Mouse (Mus musculus) liver, embryonic 14.5 days (tissue): Measurements from ENCODE around the gene Ybx2. TPM values are rescaled to one million over a fixed set of nuclear protein-coding genes. Genes with fewer than 3 reads are reported as not detected.

Source experiments
- ATAC-seq: fragments of 200-750 bp; cut with Nextera tagmentation; 2 replicates; pipeline ENCODE4 v1.8.0; 2017; ENCODE audit warnings: moderate number of reproducible peaks, mild to moderate bottlenecking, moderate library complexity; ENCODE audit not compliant: insufficient read depth
- DNase-seq, 3 experiments: peaks; one replicate each; pipeline ENCODE4 v3.0.0-alpha.2; 2012 to 2013; ENCODE audit warnings: low read depth in 3 of 3, low spot score in 3 of 3
- H3K27ac ChIP-seq: fragments of 300-500 bp; sonication (generic); 2 replicates; pipeline ENCODE4 v1.5.1; 2014; ENCODE audit warnings: moderate library complexity, mild to moderate bottlenecking, control low read depth, inconsistent platforms
- H3K27me3 ChIP-seq: fragments of 300-500 bp; sonication (generic); 2 replicates; pipeline ENCODE4 v1.6.1; 2014; ENCODE audit warnings: mild to moderate bottlenecking, low read length, moderate library complexity; ENCODE audit not compliant: control insufficient read depth, insufficient read depth
- H3K36me3 ChIP-seq: fragments of 300-500 bp; sonication (generic); replicated peaks from 2 replicates; pipeline ENCODE4 v1.6.1; 2014; ENCODE audit warnings: low read depth; ENCODE audit not compliant: control insufficient read depth, insufficient read depth
- H3K4me1 ChIP-seq, 2 experiments: fragments of 200-500 bp in 1 of 2; fragments of 300-500 bp in 1 of 2; sonication (generic) in 1 of 2; replicated peaks; 2 replicates each; pipeline ENCODE4 v1.6.1; 2012 to 2014; ENCODE audit warnings: antibody characterized with exemption in 1 of 2, inconsistent platforms in 1 of 2, low read length in 1 of 2; ENCODE audit not compliant: control insufficient read depth in 2 of 2, insufficient read depth in 2 of 2
- H3K4me2 ChIP-seq: fragments of 300-500 bp; sonication (generic); 2 replicates; pipeline ENCODE4 v1.6.1; 2014; ENCODE audit warnings: low read depth, mild to moderate bottlenecking, control low read depth, moderate library complexity
- H3K4me3 ChIP-seq, 2 experiments: fragments of 200-500 bp in 1 of 2; fragments of 300-500 bp in 1 of 2; sonication (generic) in 1 of 2; 2 replicates each; pipeline ENCODE4 v1.5.1; 2012 to 2014; ENCODE audit warnings: low read depth in 2 of 2, low read length in 2 of 2, mild to moderate bottlenecking in 2 of 2, control low read depth in 1 of 2, inconsistent platforms in 1 of 2, moderate library complexity in 1 of 2; ENCODE audit not compliant: insufficient read depth in 1 of 2
- H3K9ac ChIP-seq: fragments of 300-500 bp; sonication (generic); replicated peaks from 2 replicates; pipeline ENCODE4 v1.6.1; 2014; ENCODE audit warnings: mild to moderate bottlenecking, control low read depth, moderate library complexity
- H3K9me3 ChIP-seq: fragments of 300-500 bp; sonication (generic); 2 replicates; pipeline ENCODE4 v1.6.1; 2016; ENCODE audit warnings: low read length, mixed read lengths; ENCODE audit not compliant: control insufficient read depth
- CTCF ChIP-seq: IDR thresholded peaks from 2 replicates; pipeline ENCODE4 v1.5.1; 2016; ENCODE audit warnings: antibody characterized with exemption, low read depth, control low read depth
- EP300 ChIP-seq: IDR thresholded peaks from 2 replicates; pipeline ENCODE4 v1.6.1; 2016; ENCODE audit warnings: antibody characterized with exemption, low read depth
- WGBS: fragments of 180-500 bp; shearing (Covaris S2); extraction: QIAGEN DNeasy Blood & Tissue Kit; methylation state at CpG from one replicate; pipeline ENCODE4 v1.1.7; 2014; ENCODE audit not compliant: insufficient replicate concordance; 5-methylcytosine and 5-hydroxymethylcytosine counted together
- polyA plus RNA-seq, 2 experiments: library from polyadenylated mRNA; depleted of rRNA in 1 of 2; stranded (reverse) in 1 of 2; unstranded in 1 of 2; fragments of >200 nt; fragmentation: Nextera tagmentation in 1 of 2; extraction: Ambion mirVana in 1 of 2; gene quantifications; 2 replicates each; pipeline versions ENCODE4 v1.2.1 to v1.2.3; 2012 to 2014

Ybx2 gene
- polyA plus RNA-seq, 2 experiments: 0.23 to 0.58 TPM

DNA sequence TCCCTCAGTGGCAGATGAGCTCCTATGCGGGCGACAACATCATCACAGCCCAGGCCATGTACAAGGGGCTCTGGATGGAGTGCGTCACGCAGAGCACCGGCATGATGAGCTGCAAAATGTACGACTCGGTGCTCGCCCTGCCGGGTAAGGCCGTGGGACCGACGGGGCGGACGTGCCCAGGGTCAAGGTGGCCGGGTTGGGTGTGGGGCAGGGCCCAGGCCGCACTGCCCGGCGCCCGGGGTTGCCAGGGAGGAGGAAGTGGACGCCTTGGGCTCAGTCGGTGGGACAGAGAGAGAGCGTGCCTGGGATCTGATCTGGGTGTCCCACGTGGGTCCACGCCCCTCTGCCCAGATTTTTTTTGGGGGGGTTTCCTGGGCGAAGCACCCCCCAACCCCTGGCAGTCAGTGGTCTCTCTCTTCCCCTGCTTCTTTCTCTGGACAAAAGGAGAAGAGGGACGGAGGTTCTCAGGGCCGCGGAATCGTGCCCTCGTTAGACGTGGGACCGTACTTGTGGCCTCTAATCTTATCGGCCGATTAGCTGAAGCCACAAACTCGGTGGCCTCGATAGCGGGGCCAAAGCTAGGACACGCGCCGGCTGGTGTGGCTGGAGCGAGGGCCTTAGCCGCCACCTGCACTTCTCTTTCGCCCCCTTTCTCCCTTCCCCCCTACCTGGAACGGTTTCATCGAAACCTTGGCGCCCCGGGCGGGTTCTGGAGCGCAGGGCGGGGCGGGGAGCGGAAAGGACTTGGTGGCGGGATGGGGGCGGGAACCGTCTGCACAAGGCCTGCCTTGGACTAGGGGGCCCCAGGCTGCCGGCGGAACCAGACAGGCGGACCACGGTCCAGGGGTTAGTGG, 30.6 kb downstream of the Ybx2 start:
- TF ChIP-seq EP300 (no peak), CTCF (no peak)
- Histone ChIP-seq H3K27ac (no peak overlapping the region), H3K36me3 (no peaks in the 10 kb centered on the region; the same call in 1 of the 2 replicates), H3K9me3 (no peaks in the 10 kb centered on the region), H3K9ac (no peak overlapping the region), H3K27me3 (peaks cover 54% of the 10 kb centered on the region), H3K4me3 (peak overlapping the region; percentile 23 to 35), H3K4me1 (peaks cover 6 to 8% of the 10 kb centered on the region in 2 experiments; a peak in 2 of 4 replicates), H3K4me2 (peak overlapping the region; percentile 56)
- DNase-seq (no peak), ATAC-seq (peak; percentile 43; the same call in 1 of the 2 replicates)
- WGBS: 1% methylated on average over 57 of the region's 59 CpGs

DNA sequence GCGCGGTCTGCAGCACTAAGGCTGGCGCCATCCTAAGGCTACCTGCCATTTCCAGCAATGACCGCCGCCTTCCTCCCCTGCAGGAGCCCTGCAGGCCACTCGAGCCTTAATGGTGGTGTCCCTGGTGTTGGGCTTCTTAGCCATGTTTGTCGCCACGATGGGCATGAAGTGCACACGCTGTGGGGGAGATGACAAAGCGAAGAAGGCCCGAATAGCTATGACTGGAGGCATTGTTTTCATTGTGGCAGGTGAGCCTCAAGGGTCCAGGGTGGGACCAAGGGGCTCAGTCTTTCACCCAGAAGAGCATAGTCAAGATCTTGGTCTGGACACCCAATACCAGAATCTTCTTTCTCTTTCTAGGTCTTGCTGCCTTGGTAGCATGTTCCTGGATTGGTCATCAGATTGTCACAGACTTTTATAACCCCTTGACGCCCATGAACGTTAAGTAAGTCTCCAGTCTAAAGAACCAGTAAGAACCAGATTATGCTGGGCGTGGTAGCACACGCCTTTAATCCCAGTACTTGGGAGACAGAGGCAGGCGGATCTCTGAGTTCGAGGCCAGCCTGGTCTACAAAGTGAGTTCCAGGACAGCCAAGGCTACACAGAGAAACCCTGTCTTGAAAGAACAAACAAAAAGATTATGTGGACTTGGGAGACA, 31.4 kb downstream of the Ybx2 start:
- H3K27ac ChIP-seq: no peak overlapping the region
- H3K36me3 ChIP-seq: no peaks in the 10 kb centered on the region; the same call in 1 of the 2 replicates
- no peak overlapping the region for H3K9ac ChIP-seq
- ATAC-seq (no peak), DNase-seq (no peak)
- H3K27me3 ChIP-seq: peaks cover 51% of the 10 kb centered on the region
- peak overlapping the region; percentile 56 for H3K4me2 ChIP-seq
- H3K4me1 ChIP-seq: peaks cover 6 to 8% of the 10 kb centered on the region in 2 experiments; a peak in 2 of 4 replicates
- no peaks in the 10 kb centered on the region for H3K9me3 ChIP-seq
- H3K4me3 ChIP-seq: peak overlapping the region in 1 of 2 experiments; percentile 35; a peak in 2 of 4 replicates
- no peak for TF ChIP-seq CTCF
- no peak for TF ChIP-seq EP300
- WGBS: 27% methylated on average over 17 of the region's 17 CpGs

- H3K27ac ChIP-seq: no peak overlapping the region
- H3K36me3 ChIP-seq: peaks cover 4% of the 10 kb centered on the region
- peaks cover 6 to 8% of the 10 kb centered on the region in 2 experiments; a peak in 2 of 4 replicates for H3K4me1 ChIP-seq
- H3K9ac ChIP-seq: no peak overlapping the region
- DNase-seq (no peak), ATAC-seq (no peak)
- peaks cover 35% of the 10 kb centered on the region for H3K27me3 ChIP-seq
- H3K9me3 ChIP-seq: no peaks in the 10 kb centered on the region
- WGBS: 69% methylated on average over 4 of the region's 4 CpGs
- H3K4me3 ChIP-seq: no peak overlapping the region
- no peak overlapping the region for H3K4me2 ChIP-seq
- TF ChIP-seq EP300 (no peak), CTCF (no peak)
Measured at GRCm38 (mm10) chr11:69968793-69969192, 33.2 kb downstream of the Ybx2 start.

- Histone ChIP-seq H3K9me3 (no peaks in the 10 kb centered on the region), H3K4me1 (peaks cover 6 to 8% of the 10 kb centered on the region in 2 experiments; a peak in 2 of 4 replicates), H3K4me2 (no peak overlapping the region), H3K9ac (no peak overlapping the region), H3K27ac (no peak overlapping the region), H3K4me3 (no peak overlapping the region), H3K27me3 (peaks cover 21% of the 10 kb centered on the region), H3K36me3 (peaks cover 16% of the 10 kb centered on the region)
- no peak for DNase-seq
- no peak for ATAC-seq
- no peak for TF ChIP-seq EP300
- no peak for TF ChIP-seq CTCF
- 80% methylated on average over 6 of the region's 6 CpGs for WGBS
Measured at GRCm38 (mm10) chr11:69970222-69970621, 34.6 kb downstream of the Ybx2 start.

DNA sequence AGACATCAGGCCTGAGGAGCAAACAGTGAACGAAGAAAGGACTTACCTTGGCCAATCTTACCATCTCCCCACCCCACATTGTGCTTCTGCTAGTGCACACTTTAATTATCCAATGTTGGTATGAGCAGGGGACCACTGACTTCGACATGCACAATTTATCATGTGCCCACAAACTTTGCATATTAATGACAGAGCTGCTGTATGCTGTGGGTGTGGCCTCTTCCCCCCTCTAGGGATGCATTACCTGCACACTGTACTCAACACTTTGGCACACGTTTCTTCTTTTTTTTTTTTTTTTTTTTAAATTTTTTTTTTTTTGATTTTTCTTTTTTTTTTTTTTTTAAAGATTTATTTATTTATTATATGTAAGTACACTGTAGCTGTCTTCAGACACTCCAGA, 35.2 kb downstream of the Ybx2 start:
- Histone ChIP-seq H3K36me3 (peaks cover 16% of the 10 kb centered on the region), H3K9ac (no peak overlapping the region), H3K4me1 (peaks cover 5 to 8% of the 10 kb centered on the region in 2 experiments; a peak in 2 of 4 replicates), H3K9me3 (no peaks in the 10 kb centered on the region), H3K4me2 (no peak overlapping the region), H3K4me3 (no peak overlapping the region), H3K27me3 (peaks cover 15% of the 10 kb centered on the region), H3K27ac (no peak overlapping the region)
- no peak for ATAC-seq
- no peak for DNase-seq
- WGBS: 62% methylated on average over 3 of the region's 3 CpGs
- TF ChIP-seq EP300: no peak
- TF ChIP-seq CTCF: no peak
